Mouse (Mus musculus) ES-Bruce4 (cell line): ENCODE results near the gene Ccdc184.

ENCODE experiments used
- CTCF ChIP-seq: IDR thresholded peaks from one replicate; pipeline ENCODE4 v1.8.1; 2011; ENCODE audit warnings: low read depth, low read length
- EP300 ChIP-seq: IDR thresholded peaks from 2 replicates; pipeline ENCODE4 v1.6.1; 2011; ENCODE audit warnings: low read depth, low read length; ENCODE audit not compliant: insufficient read depth
- POLR2A ChIP-seq: IDR thresholded peaks from one replicate; pipeline ENCODE4 v1.8.1; 2011; ENCODE audit warnings: low read length; ENCODE audit not compliant: insufficient read depth

GRCm38 (mm10) chr15:98134666-98135065, 32.3 kb upstream of the Ccdc184 start:
- TF ChIP-seq POLR2A: no peak
- TF ChIP-seq EP300: no peak
- TF ChIP-seq CTCF: no peak
